Mouse (Mus musculus) limb, embryonic 12.5 days (tissue): Measurements from ENCODE around the gene H2-Q7. TPM values are rescaled to one million over a fixed set of nuclear protein-coding genes. Genes with fewer than 3 reads are reported as not detected.
"Not testable (repeated sequence)": the region's sequence is repeated elsewhere in the genome, so short reads cannot be mapped to it uniquely, and the experiment has no call there.

Source experiments
- ATAC-seq: fragments of 200-750 bp; cut with Nextera tagmentation; 2 replicates; pipeline ENCODE4 v1.8.0; 2017; ENCODE audit warnings: low read depth, moderate TSS enrichment; ENCODE audit not compliant: insufficient number of reproducible peaks, insufficient read depth, low FRiP score, low TSS enrichment
- H3K27ac ChIP-seq: fragments of 300-500 bp; sonication (generic); 2 replicates; pipeline ENCODE4 v1.5.1; 2016; ENCODE audit warnings: mild to moderate bottlenecking, moderate library complexity
- H3K27me3 ChIP-seq: fragments of 300-500 bp; sonication (generic); 2 replicates; pipeline ENCODE4 v1.6.1; 2016; ENCODE audit warnings: mild to moderate bottlenecking, moderate library complexity
- H3K36me3 ChIP-seq: fragments of 300-500 bp; sonication (generic); 2 replicates; pipeline ENCODE4 v1.6.1; 2016; ENCODE audit warnings: mild to moderate bottlenecking, moderate library complexity
- H3K4me1 ChIP-seq: fragments of 300-500 bp; sonication (generic); replicated peaks from 2 replicates; pipeline ENCODE4 v1.6.1; 2016
- H3K4me2 ChIP-seq: fragments of 300-500 bp; sonication (generic); 2 replicates; pipeline ENCODE4 v1.6.1; 2016; ENCODE audit warnings: mild to moderate bottlenecking, moderate library complexity
- H3K4me3 ChIP-seq: fragments of 300-500 bp; sonication (generic); replicated peaks from 2 replicates; pipeline ENCODE4 v1.5.1; 2016; ENCODE audit warnings: mild to moderate bottlenecking
- H3K9ac ChIP-seq: fragments of 300-500 bp; sonication (generic); replicated peaks from 2 replicates; pipeline ENCODE4 v1.6.1; 2016; ENCODE audit warnings: mild to moderate bottlenecking, moderate library complexity
- H3K9me3 ChIP-seq: fragments of 300-500 bp; sonication (generic); 2 replicates; pipeline ENCODE4 v1.6.1; 2016; ENCODE audit warnings: mild to moderate bottlenecking, moderate library complexity
- WGBS: fragments of 180-500 bp; shearing (Covaris S2); methylation state at CpG from one replicate; pipeline ENCODE4 v1.1.7; 2016; 5-methylcytosine and 5-hydroxymethylcytosine counted together
- polyA plus RNA-seq: library from polyadenylated mRNA; unstranded; fragments of >200 nt; fragmentation: Nextera tagmentation; extraction: Ambion mirVana; gene quantifications from 2 replicates; pipeline ENCODE4 v1.2.1, GENCODE M21; 2016

H2-Q7 gene
- polyA plus RNA-seq, 1 experiment from 2014 or later = 17.3 TPM

GRCm38 (mm10) chr17:35438395-35438794 is 560 bp upstream of the H2-Q7 start:
- H3K4me2 ChIP-seq, ATAC-seq: not testable (repeated sequence)

GRCm38 (mm10) chr17:35439295-35439747 is 366 bp downstream of the H2-Q7 start:
- ATAC-seq = 0 out of 2 replicates have a peak, but pooled peaks have one; percentile 20
- WGBS = 2% methylated on average over 47 of the region's 48 CpGs
- Histone ChIP-seq H3K9ac (peak overlapping the region; percentile 74), H3K4me3 (peak overlapping the region; percentile 58), H3K4me2 (peak overlapping the region; percentile 91), H3K27me3 (peaks cover 19% of the 10 kb centered on the region)
- not testable (repeated sequence) for H3K36me3 ChIP-seq, H3K4me1 ChIP-seq, H3K27ac ChIP-seq, H3K9me3 ChIP-seq

More at GRCm38 (mm10) chr17:35438395-35438794, 560 bp upstream of the H2-Q7 start:
- not testable (repeated sequence) for H3K4me1 ChIP-seq, H3K9ac ChIP-seq, H3K27ac ChIP-seq, H3K36me3 ChIP-seq, H3K9me3 ChIP-seq
- 80% methylated on average over 2 of the region's 3 CpGs for WGBS
- Histone ChIP-seq H3K27me3 (peaks cover 19% of the 10 kb centered on the region), H3K4me3 (0 out of 2 replicates have a peak overlapping the region, but pooled peaks have one; percentile 58)

GRCm38 (mm10) chr17:35439925-35440645 is 1.1 kb downstream of the H2-Q7 start:
- Histone ChIP-seq H3K27me3 (peaks cover 16% of the 10 kb centered on the region), H3K4me2 (peak overlapping the region; percentile 91), H3K4me3 (peak overlapping the region; percentile 58)
- H3K27ac ChIP-seq, H3K9ac ChIP-seq, H3K36me3 ChIP-seq, ATAC-seq, H3K4me1 ChIP-seq, H3K9me3 ChIP-seq: not testable (repeated sequence)
- WGBS = 44% methylated on average over 27 of the region's 27 CpGs

GRCm38 (mm10) chr17:35442376-35442775 is 3.4 kb downstream of the H2-Q7 start:
- WGBS = 89% methylated on average over 2 of the region's 2 CpGs
- not testable (repeated sequence) for H3K4me3 ChIP-seq, H3K9me3 ChIP-seq, H3K4me1 ChIP-seq, H3K36me3 ChIP-seq, H3K9ac ChIP-seq, ATAC-seq, H3K4me2 ChIP-seq, H3K27ac ChIP-seq
- peaks cover 16% of the 10 kb centered on the region for H3K27me3 ChIP-seq

- H3K9me3 ChIP-seq, H3K4me1 ChIP-seq, H3K9ac ChIP-seq, H3K27me3 ChIP-seq, H3K4me3 ChIP-seq, H3K36me3 ChIP-seq, H3K27ac ChIP-seq, H3K4me2 ChIP-seq, ATAC-seq: not testable (repeated sequence)
- WGBS = 88% methylated on average over 2 of the region's 2 CpGs
Measured at GRCm38 (mm10) chr17:35444510-35444909, 5.6 kb downstream of the H2-Q7 start.

GRCm38 (mm10) chr17:35458247-35458646 is 19.3 kb downstream of the H2-Q7 start:
- not testable (repeated sequence) for H3K9ac ChIP-seq, H3K4me3 ChIP-seq, H3K27ac ChIP-seq, ATAC-seq, H3K4me2 ChIP-seq, H3K9me3 ChIP-seq, H3K4me1 ChIP-seq, H3K36me3 ChIP-seq, H3K27me3 ChIP-seq
- no CpG with 5 or more reads among the region's 1 CpGs for WGBS

GRCm38 (mm10) chr17:35460513-35461341 is 21.8 kb downstream of the H2-Q7 start:
- not testable (repeated sequence) for H3K4me1 ChIP-seq, H3K4me3 ChIP-seq, ATAC-seq, H3K36me3 ChIP-seq, H3K27me3 ChIP-seq, H3K9me3 ChIP-seq, H3K27ac ChIP-seq, H3K9ac ChIP-seq, H3K4me2 ChIP-seq
- WGBS = 74% methylated on average over 3 of the region's 9 CpGs

GRCm38 (mm10) chr17:35465651-35466050 is 26.7 kb downstream of the H2-Q7 start:
- H3K36me3 ChIP-seq, H3K9ac ChIP-seq, H3K27ac ChIP-seq, H3K4me2 ChIP-seq, H3K4me1 ChIP-seq, H3K9me3 ChIP-seq, H3K4me3 ChIP-seq, ATAC-seq: not testable (repeated sequence)
- 9% methylated on average over 8 of the region's 8 CpGs for WGBS
- peaks cover 24% of the 10 kb centered on the region for H3K27me3 ChIP-seq

- H3K4me1 ChIP-seq = peaks cover 11% of the 10 kb centered on the region
- 58% methylated on average over 3 of the region's 3 CpGs for WGBS
- H3K36me3 ChIP-seq, H3K27ac ChIP-seq, H3K9ac ChIP-seq, H3K9me3 ChIP-seq, H3K4me2 ChIP-seq, ATAC-seq, H3K4me3 ChIP-seq: not testable (repeated sequence)
- H3K27me3 ChIP-seq = peaks cover 50% of the 10 kb centered on the region
Measured at GRCm38 (mm10) chr17:35468936-35469335, 30.0 kb downstream of the H2-Q7 start.

GRCm38 (mm10) chr17:35469842-35470751 is 31.1 kb downstream of the H2-Q7 start, which contains the start of gene H2-Q10:
H2-Q10 (plus strand) TSS chr17:35470089.
- Histone ChIP-seq H3K27me3 (peaks cover 59% of the 10 kb centered on the region), H3K36me3 (no peaks in the 10 kb centered on the region), H3K27ac (no peak within 1 kb of the TSS), H3K9ac (peak within 1 kb of the TSS; percentile 47; the same call in 1 of the 2 replicates), H3K4me3 (peak within 1 kb of the TSS; percentile 52), H3K4me2 (peak within 1 kb of the TSS; percentile 91), H3K9me3 (no peaks in the 10 kb centered on the region), H3K4me1 (peaks cover 11% of the 10 kb centered on the region)
- no peak for ATAC-seq
- WGBS = 1% methylated on average over 80 of the region's 80 CpGs
